Mouse (Mus musculus): ENCODE data around the gene Zranb3. TPM values are rescaled to one million over a fixed set of nuclear protein-coding genes. Genes with fewer than 3 reads are reported as not detected.
A peak's percentile ranks its signal among the peaks of the same experiment; 100 is the strongest.
"Not testable (repeated sequence)": the region's sequence is repeated elsewhere in the genome, so short reads cannot be mapped to it uniquely, and the experiment has no call there.

Gene Zranb3
- polyA plus RNA-seq, 1 experiment from 2014 or later, result 10.2 TPM

- no peaks in the 10 kb centered on the region for H3K27me3 ChIP-seq (ENCODE audit: control insufficient read depth, insufficient read depth, low read length)
- H3K27ac ChIP-seq (ENCODE audit: low read length), result no peak overlapping the region
- 70% methylated on average over 4 of the region's 4 CpGs for WGBS
- no peaks in the 10 kb centered on the region for H3K4me1 ChIP-seq (ENCODE audit: control insufficient read depth, insufficient read depth, low read length)
- peak; percentile 46; the same call in 1 of the 2 replicates for ATAC-seq (ENCODE audit: insufficient number of reproducible peaks, insufficient read depth, low FRiP score, low read depth)
- H3K9me3 ChIP-seq (ENCODE audit: control insufficient read depth, low read depth, low read length), result no peaks in the 10 kb centered on the region
- no peaks in the 10 kb centered on the region for H3K36me3 ChIP-seq (ENCODE audit: control insufficient read depth, insufficient read depth, low read length)
- H3K4me3 ChIP-seq (ENCODE audit: low read depth, low read length), result no peak overlapping the region
- H3K9ac ChIP-seq (replicated peaks; ENCODE audit: low read depth, low read length), result no peak overlapping the region
- no peak overlapping the region for H3K4me2 ChIP-seq (replicated peaks; ENCODE audit: low read depth, low read length)
Measured at GRCm38 (mm10) chr1:128013698-128014386, 89.0 kb downstream of the Zranb3 start.

- Histone ChIP-seq H3K9me3 (ENCODE audit: control insufficient read depth, low read depth, low read length) (no peaks in the 10 kb centered on the region), H3K27me3 (ENCODE audit: control insufficient read depth, insufficient read depth, low read length) (no peaks in the 10 kb centered on the region), H3K4me3 (ENCODE audit: low read depth, low read length) (no peak overlapping the region), H3K27ac (ENCODE audit: low read length) (no peak overlapping the region), H3K9ac (replicated peaks; ENCODE audit: low read depth, low read length) (no peak overlapping the region), H3K4me1 (ENCODE audit: control insufficient read depth, insufficient read depth, low read length) (no peaks in the 10 kb centered on the region), H3K36me3 (ENCODE audit: control insufficient read depth, insufficient read depth, low read length) (no peaks in the 10 kb centered on the region), H3K4me2 (replicated peaks; ENCODE audit: low read depth, low read length) (no peak overlapping the region)
- 91% methylated on average over 2 of the region's 2 CpGs for WGBS
- ATAC-seq (ENCODE audit: insufficient number of reproducible peaks, insufficient read depth, low FRiP score, low read depth), result no peak
Measured at GRCm38 (mm10) chr1:128009751-128010150, 93.1 kb downstream of the Zranb3 start.

DNA sequence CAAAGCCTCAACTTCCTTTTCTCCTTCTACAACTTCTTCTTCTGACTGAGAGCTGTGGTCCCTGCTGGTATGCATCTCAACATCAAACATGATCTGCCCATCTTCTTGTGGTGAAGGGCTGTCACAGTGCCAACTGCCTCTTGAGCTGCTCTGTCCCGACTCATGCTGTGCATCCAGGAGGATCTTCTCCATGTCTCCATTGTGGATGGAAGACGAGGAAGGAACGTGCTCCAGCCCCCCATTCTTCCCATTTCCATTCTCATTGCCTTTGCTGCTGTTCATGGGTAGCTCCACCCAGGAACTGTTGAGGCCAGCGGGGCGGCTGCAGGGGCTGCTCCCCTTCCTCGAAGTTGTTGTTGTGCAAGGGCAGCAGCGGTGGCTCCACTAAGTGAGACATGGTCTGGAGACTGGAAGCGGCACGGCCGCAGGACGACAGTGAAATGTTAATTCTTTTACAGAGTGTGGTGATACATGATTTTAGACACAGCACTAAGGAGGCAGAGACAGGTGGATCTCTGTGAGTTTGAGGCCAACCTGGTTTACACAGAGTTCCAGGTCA lies 96.7 kb downstream of the Zranb3 start:
- not testable (repeated sequence) for H3K4me3 ChIP-seq (ENCODE audit: low read depth, low read length); H3K4me2 ChIP-seq (replicated peaks; ENCODE audit: low read depth, low read length); H3K27ac ChIP-seq (ENCODE audit: low read length); H3K36me3 ChIP-seq (ENCODE audit: control insufficient read depth, insufficient read depth, low read length); H3K9ac ChIP-seq (replicated peaks; ENCODE audit: low read depth, low read length); H3K27me3 ChIP-seq (ENCODE audit: control insufficient read depth, insufficient read depth, low read length); H3K9me3 ChIP-seq (ENCODE audit: control insufficient read depth, low read depth, low read length); ATAC-seq (ENCODE audit: insufficient number of reproducible peaks, insufficient read depth, low FRiP score, low read depth); H3K4me1 ChIP-seq (ENCODE audit: control insufficient read depth, insufficient read depth, low read length)
- WGBS, result 90% methylated on average over 11 of the region's 11 CpGs

DNA sequence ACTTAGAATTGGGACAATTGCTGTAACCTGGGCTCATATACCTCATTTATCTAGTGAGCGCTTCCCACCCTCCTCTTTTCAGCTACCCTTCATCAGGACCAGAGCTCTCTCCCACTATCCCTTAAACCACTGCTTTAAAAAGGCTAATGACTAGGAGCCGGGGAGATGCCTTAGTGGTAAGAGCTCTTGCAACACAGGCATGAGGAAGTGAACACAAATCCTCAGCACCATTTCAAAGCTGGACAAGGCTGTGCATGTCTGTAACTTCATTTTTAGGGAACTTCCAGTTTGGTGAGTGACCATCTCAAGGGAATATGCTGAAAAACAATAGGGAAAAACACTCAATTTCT lies 98.5 kb downstream of the Zranb3 start:
- no peak overlapping the region for H3K4me2 ChIP-seq (replicated peaks; ENCODE audit: low read depth, low read length)
- no peak for ATAC-seq (ENCODE audit: insufficient number of reproducible peaks, insufficient read depth, low FRiP score, low read depth)
- H3K27me3 ChIP-seq (ENCODE audit: control insufficient read depth, insufficient read depth, low read length), result no peaks in the 10 kb centered on the region
- H3K36me3 ChIP-seq (ENCODE audit: control insufficient read depth, insufficient read depth, low read length), result no peaks in the 10 kb centered on the region
- H3K27ac ChIP-seq (ENCODE audit: low read length), result no peak overlapping the region
- H3K9ac ChIP-seq (replicated peaks; ENCODE audit: low read depth, low read length), result no peak overlapping the region
- WGBS, result 79% methylated on average over 2 of the region's 2 CpGs
- H3K4me3 ChIP-seq (ENCODE audit: low read depth, low read length), result no peak overlapping the region
- no peaks in the 10 kb centered on the region for H3K9me3 ChIP-seq (ENCODE audit: control insufficient read depth, low read depth, low read length)
- no peaks in the 10 kb centered on the region for H3K4me1 ChIP-seq (ENCODE audit: control insufficient read depth, insufficient read depth, low read length)

DNA sequence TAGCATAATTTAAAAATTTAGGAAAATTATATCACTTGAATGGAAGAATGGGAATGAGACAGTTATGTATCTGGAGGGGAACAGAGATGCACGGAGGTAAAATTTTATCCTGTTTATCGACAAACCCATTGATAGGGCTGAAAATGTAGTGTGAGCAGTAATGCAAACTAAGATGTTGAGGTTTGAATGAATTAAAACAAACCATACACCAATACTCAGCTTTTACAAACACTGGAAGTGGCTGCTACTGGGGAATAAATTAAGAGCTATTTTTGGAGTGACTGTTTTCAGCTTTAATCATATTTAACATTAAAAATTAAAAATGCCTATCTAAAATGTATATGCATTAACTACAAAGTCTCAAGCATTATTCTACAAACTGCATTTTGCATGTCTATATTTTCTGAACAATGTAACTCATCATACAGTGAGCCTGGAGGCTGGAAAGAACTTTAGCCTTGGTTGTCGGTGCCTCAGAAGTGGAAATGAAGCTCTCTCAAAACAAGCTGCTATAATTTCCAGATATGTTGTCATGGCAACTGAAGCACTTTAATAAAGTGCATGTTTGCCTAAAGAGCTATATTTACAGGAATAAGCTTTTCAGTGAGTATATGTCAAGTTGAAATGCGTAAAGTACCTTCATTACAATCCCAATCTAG lies 99.0 kb downstream of the Zranb3 start:
- Histone ChIP-seq H3K4me2 (replicated peaks; ENCODE audit: low read depth, low read length) (no peak overlapping the region), H3K4me3 (ENCODE audit: low read depth, low read length) (no peak overlapping the region), H3K27me3 (ENCODE audit: control insufficient read depth, insufficient read depth, low read length) (no peaks in the 10 kb centered on the region), H3K27ac (ENCODE audit: low read length) (no peak overlapping the region), H3K36me3 (ENCODE audit: control insufficient read depth, insufficient read depth, low read length) (no peaks in the 10 kb centered on the region), H3K4me1 (ENCODE audit: control insufficient read depth, insufficient read depth, low read length) (no peaks in the 10 kb centered on the region), H3K9ac (replicated peaks; ENCODE audit: low read depth, low read length) (no peak overlapping the region), H3K9me3 (ENCODE audit: control insufficient read depth, low read depth, low read length) (no peaks in the 10 kb centered on the region)
- WGBS, result 82% methylated on average over 4 of the region's 4 CpGs
- no peak for ATAC-seq (ENCODE audit: insufficient number of reproducible peaks, insufficient read depth, low FRiP score, low read depth)

- no peaks in the 10 kb centered on the region for H3K4me1 ChIP-seq (ENCODE audit: control insufficient read depth, insufficient read depth, low read length)
- no peak for ATAC-seq (ENCODE audit: insufficient number of reproducible peaks, insufficient read depth, low FRiP score, low read depth)
- no peak overlapping the region for H3K4me3 ChIP-seq (ENCODE audit: low read depth, low read length)
- no peaks in the 10 kb centered on the region for H3K36me3 ChIP-seq (ENCODE audit: control insufficient read depth, insufficient read depth, low read length)
- H3K9ac ChIP-seq (replicated peaks; ENCODE audit: low read depth, low read length), result no peak overlapping the region
- no peaks in the 10 kb centered on the region for H3K9me3 ChIP-seq (ENCODE audit: control insufficient read depth, low read depth, low read length)
- no peak overlapping the region for H3K27ac ChIP-seq (ENCODE audit: low read length)
- 85% methylated on average over 2 of the region's 2 CpGs for WGBS
- no peaks in the 10 kb centered on the region for H3K27me3 ChIP-seq (ENCODE audit: control insufficient read depth, insufficient read depth, low read length)
- H3K4me2 ChIP-seq (replicated peaks; ENCODE audit: low read depth, low read length), result no peak overlapping the region
Measured at GRCm38 (mm10) chr1:128002159-128002558, 100.7 kb downstream of the Zranb3 start.

- H3K4me2 ChIP-seq (replicated peaks; ENCODE audit: low read depth, low read length); H3K4me1 ChIP-seq (ENCODE audit: control insufficient read depth, insufficient read depth, low read length); H3K36me3 ChIP-seq (ENCODE audit: control insufficient read depth, insufficient read depth, low read length); ATAC-seq (ENCODE audit: insufficient number of reproducible peaks, insufficient read depth, low FRiP score, low read depth); H3K9ac ChIP-seq (replicated peaks; ENCODE audit: low read depth, low read length); H3K27ac ChIP-seq (ENCODE audit: low read length); H3K27me3 ChIP-seq (ENCODE audit: control insufficient read depth, insufficient read depth, low read length); H3K9me3 ChIP-seq (ENCODE audit: control insufficient read depth, low read depth, low read length); H3K4me3 ChIP-seq (ENCODE audit: low read depth, low read length): not testable (repeated sequence)
- 92% methylated on average over 4 of the region's 4 CpGs for WGBS
Measured at GRCm38 (mm10) chr1:128000931-128001330, 101.9 kb downstream of the Zranb3 start.

GRCm38 (mm10) chr1:127993892-127994291 lies 109.0 kb downstream of the Zranb3 start:
- Histone ChIP-seq H3K27ac (ENCODE audit: low read length) (no peak overlapping the region), H3K9ac (replicated peaks; ENCODE audit: low read depth, low read length) (no peak overlapping the region), H3K9me3 (ENCODE audit: control insufficient read depth, low read depth, low read length) (no peaks in the 10 kb centered on the region), H3K4me3 (ENCODE audit: low read depth, low read length) (no peak overlapping the region), H3K4me2 (replicated peaks; ENCODE audit: low read depth, low read length) (no peak overlapping the region), H3K4me1 (ENCODE audit: control insufficient read depth, insufficient read depth, low read length) (no peaks in the 10 kb centered on the region), H3K27me3 (ENCODE audit: control insufficient read depth, insufficient read depth, low read length) (no peaks in the 10 kb centered on the region), H3K36me3 (ENCODE audit: control insufficient read depth, insufficient read depth, low read length) (no peaks in the 10 kb centered on the region)
- WGBS, result 94% methylated on average over 4 of the region's 4 CpGs
- no peak for ATAC-seq (ENCODE audit: insufficient number of reproducible peaks, insufficient read depth, low FRiP score, low read depth)
